Mouse (Mus musculus) lung, postnatal 0 days (tissue): ENCODE measurements around the gene Ints12. TPM values are rescaled to one million over a fixed set of nuclear protein-coding genes. Genes with fewer than 3 reads are reported as not detected.

Experiments used
- ATAC-seq: fragments of 200-750 bp; cut with Nextera tagmentation; 2 replicates; pipeline ENCODE4 v1.8.0; 2017; ENCODE audit warnings: moderate library complexity
- DNase-seq: peaks from one replicate; pipeline ENCODE4 v3.0.0-alpha.2; 2016; ENCODE audit warnings: low spot score
- H3K27ac ChIP-seq: fragments of 300-500 bp; sonication (generic); 2 replicates; pipeline ENCODE4 v1.5.1; 2014; ENCODE audit warnings: antibody characterized with exemption, mild to moderate bottlenecking, low read length, mixed read lengths
- H3K27me3 ChIP-seq: fragments of 300-500 bp; sonication (generic); replicated peaks from 2 replicates; pipeline ENCODE4 v1.6.1; 2014; ENCODE audit warnings: low read length, mixed read lengths; ENCODE audit not compliant: insufficient read depth
- H3K36me3 ChIP-seq: fragments of 300-500 bp; sonication (generic); 2 replicates; pipeline ENCODE4 v1.6.1; 2014; ENCODE audit warnings: low read length, mixed read lengths; ENCODE audit not compliant: insufficient read depth
- H3K4me1 ChIP-seq: fragments of 300-500 bp; sonication (generic); 2 replicates; pipeline ENCODE4 v1.6.1; 2014; ENCODE audit warnings: antibody characterized with exemption, low read depth, low read length, mixed read lengths; ENCODE audit not compliant: insufficient read depth
- H3K4me2 ChIP-seq: fragments of 300-500 bp; sonication (generic); replicated peaks from 2 replicates; pipeline ENCODE4 v1.6.1; 2014; ENCODE audit warnings: low read depth, mild to moderate bottlenecking, low read length, moderate library complexity, mixed read lengths
- H3K4me3 ChIP-seq: fragments of 300-500 bp; sonication (generic); 2 replicates; pipeline ENCODE4 v1.5.1; 2014; ENCODE audit warnings: low read depth, low read length
- H3K9ac ChIP-seq: fragments of 300-500 bp; sonication (generic); replicated peaks from 2 replicates; pipeline ENCODE4 v1.6.1; 2014; ENCODE audit warnings: low read depth, mild to moderate bottlenecking
- H3K9me3 ChIP-seq: fragments of 300-500 bp; sonication (generic); 2 replicates; pipeline ENCODE4 v1.6.1; 2016; ENCODE audit warnings: low read length, mixed read lengths
- CTCF ChIP-seq: IDR thresholded peaks from 2 replicates; pipeline ENCODE4 v1.5.1; 2016; ENCODE audit warnings: antibody characterized with exemption, mild to moderate bottlenecking
- EP300 ChIP-seq: IDR thresholded peaks from 2 replicates; pipeline ENCODE4 v1.6.1; 2016; ENCODE audit warnings: antibody characterized with exemption, mild to moderate bottlenecking, control low read depth
- WGBS: fragments of 180-500 bp; shearing (Covaris S2); extraction: QIAGEN DNeasy Blood & Tissue Kit; methylation state at CpG from one replicate; pipeline ENCODE4 v1.1.7; 2014; 5-methylcytosine and 5-hydroxymethylcytosine counted together
- polyA plus RNA-seq: library from polyadenylated mRNA; unstranded; fragments of >200 nt; fragmentation: Nextera tagmentation; extraction: Ambion mirVana; gene quantifications from 2 replicates; pipeline ENCODE4 v1.2.1, GENCODE M21; 2015

The Ints12 gene
- polyA plus RNA-seq, 1 experiment from 2014 or later, result 15.8 TPM

- peak overlapping the region; percentile 86 for H3K9ac ChIP-seq
- H3K4me2 ChIP-seq, result peak overlapping the region; percentile 85
- H3K9me3 ChIP-seq, result no peaks in the 10 kb centered on the region
- ATAC-seq (peak; percentile 75), DNase-seq (no peak)
- peak overlapping the region; percentile 94 for H3K4me3 ChIP-seq
- H3K4me1 ChIP-seq, result peaks cover 6% of the 10 kb centered on the region; the same call in 1 of the 2 replicates
- WGBS, result 0% methylated on average over 44 of the region's 44 CpGs
- TF ChIP-seq CTCF (no peak), EP300 (no peak)
- H3K27ac ChIP-seq, result peak overlapping the region; percentile 88
- H3K36me3 ChIP-seq, result no peaks in the 10 kb centered on the region
- H3K27me3 ChIP-seq, result no peaks in the 10 kb centered on the region
These were observed 448 bp upstream of the Ints12 start for GRCm38 (mm10) chr3:133091121-133091663.

- DNase-seq (peak; percentile 51), ATAC-seq (no peak)
- Histone ChIP-seq H3K27me3 (no peaks in the 10 kb centered on the region), H3K4me1 (peaks cover 6% of the 10 kb centered on the region; the same call in 1 of the 2 replicates), H3K27ac (peak overlapping the region; percentile 90), H3K9me3 (no peaks in the 10 kb centered on the region), H3K36me3 (no peaks in the 10 kb centered on the region), H3K9ac (peak overlapping the region; percentile 86), H3K4me3 (peak overlapping the region; percentile 94), H3K4me2 (peak overlapping the region; percentile 61)
- TF ChIP-seq CTCF, result no peak
- no peak for TF ChIP-seq EP300
- under 1% methylated on average over 7 of the region's 7 CpGs for WGBS
These were observed 724 bp downstream of the Ints12 start for GRCm38 (mm10) chr3:133092274-133092853.

GRCm38 (mm10) chr3:133092936-133093335, 1.3 kb downstream of the Ints12 start:
- H3K4me1 ChIP-seq, result peaks cover 6% of the 10 kb centered on the region; the same call in 1 of the 2 replicates
- 69% methylated on average over 1 of the region's 1 CpGs for WGBS
- H3K4me2 ChIP-seq, result peak overlapping the region; percentile 61; the same call in 1 of the 2 replicates
- no peaks in the 10 kb centered on the region for H3K27me3 ChIP-seq
- peak overlapping the region; percentile 94; the same call in 1 of the 2 replicates for H3K4me3 ChIP-seq
- peak; percentile 5 for DNase-seq
- no peak overlapping the region for H3K27ac ChIP-seq
- ATAC-seq, result no peak
- H3K36me3 ChIP-seq, result peaks cover 2% of the 10 kb centered on the region; the same call in 1 of the 2 replicates
- H3K9ac ChIP-seq, result peak overlapping the region; percentile 86; the same call in 1 of the 2 replicates
- no peaks in the 10 kb centered on the region for H3K9me3 ChIP-seq
- TF ChIP-seq CTCF (no peak), EP300 (no peak)

- H3K4me1 ChIP-seq, result peaks cover 6% of the 10 kb centered on the region; the same call in 1 of the 2 replicates
- DNase-seq, result no peak
- H3K9me3 ChIP-seq, result no peaks in the 10 kb centered on the region
- H3K4me3 ChIP-seq, result no peak overlapping the region
- no peak overlapping the region for H3K9ac ChIP-seq
- no peak for TF ChIP-seq EP300
- TF ChIP-seq CTCF, result no peak
- peaks cover 8% of the 10 kb centered on the region; the same call in 1 of the 2 replicates for H3K36me3 ChIP-seq
- WGBS, result 25% methylated on average over 1 of the region's 1 CpGs
- H3K4me2 ChIP-seq, result no peak overlapping the region
- no peak for ATAC-seq
- no peak overlapping the region for H3K27ac ChIP-seq
- H3K27me3 ChIP-seq, result no peaks in the 10 kb centered on the region
These were observed 2.7 kb downstream of the Ints12 start for GRCm38 (mm10) chr3:133094305-133094704.

- Histone ChIP-seq H3K27me3 (no peaks in the 10 kb centered on the region), H3K9me3 (no peaks in the 10 kb centered on the region), H3K36me3 (peaks cover 8% of the 10 kb centered on the region; the same call in 1 of the 2 replicates), H3K4me1 (0 out of 2 replicates have a peak, but pooled peaks cover 1% of the 10 kb centered on the region), H3K4me2 (no peak overlapping the region), H3K9ac (no peak overlapping the region), H3K4me3 (no peak overlapping the region), H3K27ac (no peak overlapping the region)
- TF ChIP-seq CTCF (no peak), EP300 (no peak)
- ATAC-seq (no peak), DNase-seq (no peak)
- 89% methylated on average over 6 of the region's 6 CpGs for WGBS
These were observed 6.3 kb downstream of the Ints12 start for GRCm38 (mm10) chr3:133097936-133098335.

- peaks cover 8% of the 10 kb centered on the region; the same call in 1 of the 2 replicates for H3K36me3 ChIP-seq
- TF ChIP-seq EP300 (no peak), CTCF (no peak)
- no peaks in the 10 kb centered on the region for H3K9me3 ChIP-seq
- DNase-seq (no peak), ATAC-seq (no peak)
- no peaks in the 10 kb centered on the region for H3K4me1 ChIP-seq
- H3K9ac ChIP-seq, result no peak overlapping the region
- WGBS, result 91% methylated on average over 4 of the region's 4 CpGs
- H3K27me3 ChIP-seq, result no peaks in the 10 kb centered on the region
- no peak overlapping the region for H3K4me2 ChIP-seq
- no peak overlapping the region for H3K27ac ChIP-seq
- no peak overlapping the region for H3K4me3 ChIP-seq
These were observed 6.7 kb downstream of the Ints12 start for GRCm38 (mm10) chr3:133098336-133098735.
